Mouse (Mus musculus): ENCODE measurements around the gene Slc10a6. TPM values are rescaled to one million over a fixed set of nuclear protein-coding genes. Genes with fewer than 3 reads are reported as not detected.

Gene Slc10a6
- polyA plus RNA-seq, 1 experiment from 2014 or later: 0.52 TPM

GRCm38 (mm10) chr5:103591846-103592245 lies 37.4 kb downstream of the Slc10a6 start:
- WGBS: 92% methylated on average over 7 of the region's 7 CpGs
- DNase-seq (ENCODE audit: low spot score) (no peak), ATAC-seq (ENCODE audit: low FRiP score) (no peak)
- no peak overlapping the region for H3K4me2 ChIP-seq (replicated peaks)
- H3K27me3 ChIP-seq (ENCODE audit: control insufficient read depth, insufficient read depth, low read length): no peaks in the 10 kb centered on the region
- no peak overlapping the region for H3K4me3 ChIP-seq (replicated peaks; ENCODE audit: low read length)
- H3K9ac ChIP-seq: no peak overlapping the region
- 0 out of 2 replicates have a peak, but pooled peaks cover 6% of the 10 kb centered on the region for H3K36me3 ChIP-seq (replicated peaks; ENCODE audit: control insufficient read depth, insufficient read depth)
- H3K4me1 ChIP-seq (replicated peaks; ENCODE audit: control insufficient read depth, insufficient read depth, low read length): no peaks in the 10 kb centered on the region
- no peaks in the 10 kb centered on the region for H3K9me3 ChIP-seq (ENCODE audit: control insufficient read depth, low read length)
- H3K27ac ChIP-seq: no peak overlapping the region

- no peak overlapping the region for H3K9ac ChIP-seq
- no peak for DNase-seq (ENCODE audit: low spot score)
- no peak overlapping the region for H3K4me2 ChIP-seq (replicated peaks)
- WGBS: 83% methylated on average over 7 of the region's 7 CpGs
- peaks cover 6% of the 10 kb centered on the region; the same call in 1 of the 2 replicates for H3K36me3 ChIP-seq (replicated peaks; ENCODE audit: control insufficient read depth, insufficient read depth)
- H3K4me1 ChIP-seq (replicated peaks; ENCODE audit: control insufficient read depth, insufficient read depth, low read length): no peaks in the 10 kb centered on the region
- ATAC-seq (ENCODE audit: low FRiP score): no peak
- H3K27ac ChIP-seq: no peak overlapping the region
- H3K4me3 ChIP-seq (replicated peaks; ENCODE audit: low read length): no peak overlapping the region
- no peaks in the 10 kb centered on the region for H3K9me3 ChIP-seq (ENCODE audit: control insufficient read depth, low read length)
- H3K27me3 ChIP-seq (ENCODE audit: control insufficient read depth, insufficient read depth, low read length): no peaks in the 10 kb centered on the region
Observed at GRCm38 (mm10) chr5:103587219-103587618, 42.0 kb downstream of the Slc10a6 start.

- WGBS: 82% methylated on average over 11 of the region's 11 CpGs
- no peaks in the 10 kb centered on the region for H3K4me1 ChIP-seq (replicated peaks; ENCODE audit: control insufficient read depth, insufficient read depth, low read length)
- H3K36me3 ChIP-seq (replicated peaks; ENCODE audit: control insufficient read depth, insufficient read depth): no peaks in the 10 kb centered on the region; the same call in 1 of the 2 replicates
- no peak overlapping the region for H3K9ac ChIP-seq
- H3K27ac ChIP-seq: no peak overlapping the region
- DNase-seq (ENCODE audit: low spot score) (no peak), ATAC-seq (ENCODE audit: low FRiP score) (no peak)
- H3K9me3 ChIP-seq (ENCODE audit: control insufficient read depth, low read length): no peaks in the 10 kb centered on the region
- no peaks in the 10 kb centered on the region for H3K27me3 ChIP-seq (ENCODE audit: control insufficient read depth, insufficient read depth, low read length)
- H3K4me3 ChIP-seq (replicated peaks; ENCODE audit: low read length): no peak overlapping the region
- H3K4me2 ChIP-seq (replicated peaks): no peak overlapping the region
Observed at GRCm38 (mm10) chr5:103579680-103580420, 49.4 kb downstream of the Slc10a6 start.

DNA sequence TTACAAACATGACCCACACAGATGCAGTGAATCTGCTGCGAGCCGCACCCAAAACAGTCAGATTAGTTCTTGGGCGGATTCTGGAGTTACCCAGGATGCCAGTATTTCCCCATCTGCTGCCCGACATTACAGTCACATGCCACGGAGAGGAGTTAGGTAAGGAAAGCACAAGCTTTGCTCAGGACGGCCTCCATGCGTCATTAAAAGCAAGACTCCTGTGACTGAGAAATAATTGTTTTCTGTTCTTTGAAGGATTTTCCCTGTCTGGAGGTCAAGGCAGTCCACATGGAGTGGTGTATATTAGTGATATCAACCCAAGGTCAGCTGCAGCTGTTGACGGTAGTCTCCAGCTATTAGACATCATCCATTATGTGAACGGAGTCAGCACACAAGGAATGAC lies 59.8 kb downstream of the Slc10a6 start:
- Histone ChIP-seq H3K9ac (no peak overlapping the region), H3K36me3 (replicated peaks; ENCODE audit: control insufficient read depth, insufficient read depth) (peaks cover 2% of the 10 kb centered on the region; the same call in 1 of the 2 replicates), H3K9me3 (ENCODE audit: control insufficient read depth, low read length) (no peaks in the 10 kb centered on the region), H3K4me2 (replicated peaks) (no peak overlapping the region), H3K27me3 (ENCODE audit: control insufficient read depth, insufficient read depth, low read length) (no peaks in the 10 kb centered on the region), H3K4me1 (replicated peaks; ENCODE audit: control insufficient read depth, insufficient read depth, low read length) (no peaks in the 10 kb centered on the region), H3K27ac (no peak overlapping the region), H3K4me3 (replicated peaks; ENCODE audit: low read length) (no peak overlapping the region)
- ATAC-seq (ENCODE audit: low FRiP score) (no peak), DNase-seq (ENCODE audit: low spot score) (no peak)
- WGBS: 89% methylated on average over 9 of the region's 9 CpGs

- no peak overlapping the region for H3K27ac ChIP-seq
- no peaks in the 10 kb centered on the region for H3K9me3 ChIP-seq (ENCODE audit: control insufficient read depth, low read length)
- H3K9ac ChIP-seq: no peak overlapping the region
- DNase-seq (ENCODE audit: low spot score) (no peak), ATAC-seq (ENCODE audit: low FRiP score) (no peak)
- no peak overlapping the region for H3K4me3 ChIP-seq (replicated peaks; ENCODE audit: low read length)
- H3K27me3 ChIP-seq (ENCODE audit: control insufficient read depth, insufficient read depth, low read length): no peaks in the 10 kb centered on the region
- H3K4me2 ChIP-seq (replicated peaks): no peak overlapping the region
- no peaks in the 10 kb centered on the region for H3K4me1 ChIP-seq (replicated peaks; ENCODE audit: control insufficient read depth, insufficient read depth, low read length)
- peaks cover 2% of the 10 kb centered on the region; the same call in 1 of the 2 replicates for H3K36me3 ChIP-seq (replicated peaks; ENCODE audit: control insufficient read depth, insufficient read depth)
- WGBS: 94% methylated on average over 4 of the region's 4 CpGs
Observed at GRCm38 (mm10) chr5:103568034-103568433, 61.2 kb downstream of the Slc10a6 start.

- H3K27me3 ChIP-seq (ENCODE audit: control insufficient read depth, insufficient read depth, low read length): no peaks in the 10 kb centered on the region
- no peaks in the 10 kb centered on the region for H3K4me1 ChIP-seq (replicated peaks; ENCODE audit: control insufficient read depth, insufficient read depth, low read length)
- no peak for ATAC-seq (ENCODE audit: low FRiP score)
- no peaks in the 10 kb centered on the region for H3K9me3 ChIP-seq (ENCODE audit: control insufficient read depth, low read length)
- DNase-seq (ENCODE audit: low spot score): no peak
- WGBS: 94% methylated on average over 9 of the region's 9 CpGs
- no peak overlapping the region for H3K9ac ChIP-seq
- H3K27ac ChIP-seq: no peak overlapping the region
- no peak overlapping the region for H3K4me2 ChIP-seq (replicated peaks)
- peaks cover 23% of the 10 kb centered on the region for H3K36me3 ChIP-seq (replicated peaks; ENCODE audit: control insufficient read depth, insufficient read depth)
- H3K4me3 ChIP-seq (replicated peaks; ENCODE audit: low read length): no peak overlapping the region
Observed at GRCm38 (mm10) chr5:103560546-103560945, 68.7 kb downstream of the Slc10a6 start.

Other genes with a start within 250 kb of the Slc10a6 start
- 6.8 and 7.8 TPM in 2 replicates for gene Ptpn13, start 204.2 kb downstream of the Slc10a6 start, polyA plus RNA-seq (2014; fragmentation: Nextera tagmentation; extraction: Ambion mirVana)
- gene 1700016H13Rik, start 26.6 kb upstream of the Slc10a6 start, polyA plus RNA-seq (2014; fragmentation: Nextera tagmentation; extraction: Ambion mirVana): 0.41 and 0.50 TPM in 2 replicates
- 2.7 and 3.9 TPM in 2 replicates for gene Aff1, start 63.0 kb upstream of the Slc10a6 start, polyA plus RNA-seq (2014; fragmentation: Nextera tagmentation; extraction: Ambion mirVana)